Mouse (Mus musculus) CH12.LX (cell line): ENCODE results near the gene Pram1. TPM values are rescaled to one million over a fixed set of nuclear protein-coding genes. Genes with fewer than 3 reads are reported as not detected.
"Not testable (repeated sequence)": the region's sequence is repeated elsewhere in the genome, so short reads cannot be mapped to it uniquely, and the experiment has no call there.

Experiments
- DNase-seq: peaks from one replicate; pipeline ENCODE4 v3.0.0-alpha.2; 2013; ENCODE audit errors: extremely low read depth
- H3K27ac ChIP-seq: 2 replicates; pipeline ENCODE4 v1.5.1; 2012; ENCODE audit warnings: low read depth, mild to moderate bottlenecking, control low read depth, moderate library complexity; ENCODE audit not compliant: insufficient read depth
- H3K27me3 ChIP-seq: replicated peaks from 2 replicates; pipeline ENCODE3; 2012; ENCODE audit warnings: inconsistent platforms
- H3K36me3 ChIP-seq, 2 experiments: replicated peaks in 1 of 2; 2 replicates each; pipeline versions ENCODE3 to v1.6.1; 2012; ENCODE audit warnings: inconsistent platforms in 1 of 2, low read length in 1 of 2, mild to moderate bottlenecking in 1 of 2, mixed read lengths in 1 of 2, moderate library complexity in 1 of 2; ENCODE audit not compliant: control insufficient read depth in 1 of 2, insufficient read depth in 1 of 2
- H3K4me1 ChIP-seq, 2 experiments: 2 replicates each; pipeline ENCODE4 v1.6.1; 2012; ENCODE audit warnings: inconsistent platforms in 1 of 2, moderate library complexity in 1 of 2; ENCODE audit not compliant: insufficient read depth in 2 of 2, control insufficient read depth in 1 of 2
- H3K4me2 ChIP-seq: 2 replicates; pipeline ENCODE4 v1.6.1; 2012; ENCODE audit warnings: low read depth, mild to moderate bottlenecking, control low read depth; ENCODE audit not compliant: poor library complexity, insufficient read depth, severe bottlenecking
- H3K4me3 ChIP-seq, 3 experiments: fragments of 150-350 bp in 1 of 3; sonication (generic) in 1 of 3; replicated peaks in 1 of 3; 2 replicates each; pipeline versions ENCODE3 to v1.5.1; 2011 to 2012; ENCODE audit warnings: low read depth in 2 of 3, low read length in 2 of 3, mild to moderate bottlenecking in 2 of 3, moderate library complexity in 2 of 3, control low read depth in 1 of 3, improper control_type of control experiment in 1 of 3, inconsistent platforms in 1 of 3, mixed read lengths in 1 of 3; ENCODE audit not compliant: poor library complexity in 1 of 3
- H3K79me2 ChIP-seq: replicated peaks from 2 replicates; pipeline ENCODE4 v1.6.1; 2012; ENCODE audit warnings: mild to moderate bottlenecking, moderate library complexity; ENCODE audit not compliant: control insufficient read depth, poor library complexity, insufficient read depth, severe bottlenecking; ENCODE audit errors: extremely low read depth
- H3K9ac ChIP-seq: 2 replicates; pipeline ENCODE4 v1.6.1; 2012; ENCODE audit warnings: low read depth, mild to moderate bottlenecking, control low read depth, moderate library complexity; ENCODE audit not compliant: insufficient read depth
- H3K9me3 ChIP-seq: replicated peaks from 2 replicates; pipeline ENCODE3; 2012; ENCODE audit warnings: low read length, inconsistent platforms, mixed read lengths
- BHLHE40 ChIP-seq: IDR thresholded peaks from 2 replicates; pipeline ENCODE4 v1.6.1; 2011; ENCODE audit warnings: mild to moderate bottlenecking, low read depth, low read length, improper control_type of control experiment
- CHD1 ChIP-seq: IDR thresholded peaks from 2 replicates; pipeline ENCODE4 v1.6.1; 2012; ENCODE audit warnings: low read depth, low read length, improper control_type of control experiment, inconsistent platforms
- CTCF ChIP-seq, 2 experiments: IDR thresholded peaks in 1 of 2; conservative IDR thresholded peaks in 1 of 2; 2 replicates each; pipeline ENCODE4 v1.5.1; 2011 to 2012; ENCODE audit warnings: low read depth in 2 of 2, low read length in 2 of 2, improper control_type of control experiment in 1 of 2, inconsistent platforms in 1 of 2, mild to moderate bottlenecking in 1 of 2, moderate library complexity in 1 of 2
- ELF1 ChIP-seq: IDR thresholded peaks from 2 replicates; pipeline ENCODE4 v1.6.1; 2014; ENCODE audit warnings: low read depth, mild to moderate bottlenecking, inconsistent platforms, low read length, improper control_type of control experiment
- EP300 ChIP-seq: IDR thresholded peaks from 2 replicates; pipeline ENCODE4 v1.6.1; 2011; ENCODE audit warnings: low read length, improper control_type of control experiment
- ETS1 ChIP-seq: conservative IDR thresholded peaks from 2 replicates; pipeline ENCODE4 v1.6.1; 2012; ENCODE audit warnings: low read depth, mild to moderate bottlenecking, inconsistent platforms, low read length, improper control_type of control experiment, moderate library complexity
- GABPA ChIP-seq: IDR thresholded peaks from 2 replicates; pipeline ENCODE4 v1.6.1; 2012; ENCODE audit warnings: low read depth, low read length, improper control_type of control experiment, inconsistent platforms; ENCODE audit not compliant: insufficient replicate concordance
- HCFC1 ChIP-seq: IDR thresholded peaks from 2 replicates; pipeline ENCODE4 v1.6.1; 2012; ENCODE audit warnings: low read depth, mild to moderate bottlenecking, inconsistent platforms, low read length, improper control_type of control experiment
- JUND ChIP-seq: conservative IDR thresholded peaks from 2 replicates; pipeline ENCODE4 v1.6.1; 2011; ENCODE audit warnings: low read depth, low read length, improper control_type of control experiment
- NELFE ChIP-seq: IDR thresholded peaks from 2 replicates; pipeline ENCODE4 v1.6.1; 2011; ENCODE audit warnings: low read depth, low read length, improper control_type of control experiment
- NRF1 ChIP-seq: IDR thresholded peaks from 2 replicates; pipeline ENCODE4 v1.6.1; 2014; ENCODE audit warnings: low read depth, mild to moderate bottlenecking, inconsistent platforms, low read length, improper control_type of control experiment, moderate library complexity
- PAX5 ChIP-seq: IDR thresholded peaks from 2 replicates; pipeline ENCODE4 v1.6.1; 2012; ENCODE audit warnings: low read length, inconsistent platforms, mixed read lengths
- RCOR1 ChIP-seq: conservative IDR thresholded peaks from 2 replicates; pipeline ENCODE4 v1.6.1; 2012; ENCODE audit warnings: low read depth, mild to moderate bottlenecking, inconsistent platforms, low read length, improper control_type of control experiment
- SIN3A ChIP-seq: IDR thresholded peaks from 2 replicates; pipeline ENCODE4 v1.6.1; 2012; ENCODE audit warnings: low read length, improper control_type of control experiment, inconsistent platforms
- TCF12 ChIP-seq: IDR thresholded peaks from 2 replicates; pipeline ENCODE4 v1.6.1; 2014; ENCODE audit warnings: low read depth, mild to moderate bottlenecking, inconsistent platforms, low read length, improper control_type of control experiment
- UBTF ChIP-seq: IDR thresholded peaks from 2 replicates; pipeline ENCODE4 v1.6.1; 2012; ENCODE audit warnings: low read depth, mild to moderate bottlenecking, inconsistent platforms, low read length, improper control_type of control experiment, moderate library complexity
- USF1 ChIP-seq: IDR thresholded peaks from 2 replicates; pipeline ENCODE4 v1.6.1; 2014; ENCODE audit warnings: low read depth, mild to moderate bottlenecking, inconsistent platforms, low read length, improper control_type of control experiment
- USF2 ChIP-seq: conservative IDR thresholded peaks from 2 replicates; pipeline ENCODE4 v1.6.1; 2011; ENCODE audit warnings: low read depth, low read length, improper control_type of control experiment
- ZC3H11A ChIP-seq: IDR thresholded peaks from 2 replicates; pipeline ENCODE4 v1.6.1; 2012; ENCODE audit warnings: low read depth, mild to moderate bottlenecking, inconsistent platforms, low read length, improper control_type of control experiment
- ZNF384 ChIP-seq: IDR thresholded peaks from 2 replicates; pipeline ENCODE4 v1.6.1; 2012; ENCODE audit warnings: low read depth, low read length, improper control_type of control experiment, inconsistent platforms
- dilution Hi-C: fragments of 300-500 bp; cut with MboI; formaldehyde crosslinking; loops from 2 replicates; pipeline ENCODE4 v1.14.3; 2020; ENCODE audit warnings: low sequenced_read_pairs; ENCODE audit not compliant: extremely low pct_unique_long_range_greater_than_20kb, extremely low pct_ligation_motif_present
- in situ Hi-C: fragments of 300-500 bp; cut with MboI; formaldehyde crosslinking; loops from 3 replicates; pipeline ENCODE4 v1.14.3; 2019; ENCODE audit warnings: low sequenced_read_pairs, low pct_ligation_motif_present, low pct_unique_long_range_greater_than_20kb, mixed read lengths
- polyA plus RNA-seq: library from polyadenylated mRNA; unstranded; fragments of >175 nt; gene quantifications from 2 replicates; pipeline ENCODE4 v1.2.1, GENCODE M21; 2012; ENCODE audit warnings: low read depth; ENCODE audit not compliant: insufficient read length
- total RNA-seq, 2 experiments: library from RNA; depleted of rRNA; stranded (reverse); fragments of 300-350 nt in 1 of 2; fragments of >200 nt in 1 of 2; gene quantifications; 2 replicates each; pipeline ENCODE4 v1.2.3; 2012 to 2014

Pram1 gene
- total and polyA plus RNA-seq, 3 experiments: 0.21 to 1.1 (median 0.38) TPM

GRCm38 (mm10) chr17:33607273-33607672 is 30.6 kb upstream of the Pram1 start:
- Histone ChIP-seq H3K79me2 (no peaks in the 10 kb centered on the region), H3K36me3 (peaks cover 0 to 33% of the 10 kb centered on the region in 2 experiments), H3K27me3 (no peaks in the 10 kb centered on the region), H3K9me3 (no peaks in the 10 kb centered on the region), H3K4me1 (no peaks in the 10 kb centered on the region; a peak in 1 of 4 replicates), H3K27ac (no peak overlapping the region), H3K9ac (no peak overlapping the region), H3K4me2 (no peak overlapping the region), H3K4me3 (no peak overlapping the region)
- TF ChIP-seq UBTF: no peak
- TF ChIP-seq ZNF384: no peak
- no peak for TF ChIP-seq NRF1
- TF ChIP-seq JUND: no peak
- TF ChIP-seq SIN3A: no peak
- TF ChIP-seq TCF12: no peak
- no peak for TF ChIP-seq ELF1
- no peak for TF ChIP-seq CTCF (conservative IDR thresholded peaks at IDR 0.05 in 1 of 2, IDR thresholded peaks at IDR 0.05 in 1 of 2; ENCODE audit: low read depth in 2 of 2, low read length in 2 of 2)
- TF ChIP-seq PAX5: no peak
- no peak for TF ChIP-seq GABPA
- TF ChIP-seq RCOR1: no peak
- no peak for TF ChIP-seq ZC3H11A
- TF ChIP-seq HCFC1: no peak
- TF ChIP-seq NELFE: no peak
- TF ChIP-seq CHD1: no peak
- no peak for TF ChIP-seq USF1
- no peak for TF ChIP-seq BHLHE40
- TF ChIP-seq ETS1: no peak
- in situ Hi-C loops: no loop called here
- DNase-seq: no peak
- dilution Hi-C loops: no loop called here

- DNase-seq: no peak
- Histone ChIP-seq H3K9ac (no peak overlapping the region), H3K4me1 (no peaks in the 10 kb centered on the region; a peak in 1 of 4 replicates), H3K4me2 (no peak overlapping the region), H3K36me3 (peaks cover 0 to 17% of the 10 kb centered on the region in 2 experiments), H3K4me3 (no peak overlapping the region), H3K9me3 (no peaks in the 10 kb centered on the region), H3K27ac (no peak overlapping the region), H3K79me2 (no peaks in the 10 kb centered on the region), H3K27me3 (no peaks in the 10 kb centered on the region)
- no peak for TF ChIP-seq USF2
- no peak for TF ChIP-seq TCF12
- no peak for TF ChIP-seq NRF1
- TF ChIP-seq EP300: no peak
- dilution Hi-C loops: no loop called here
- in situ Hi-C loops: no loop called here
Observed at GRCm38 (mm10) chr17:33610548-33610947, 27.3 kb upstream of the Pram1 start.

GRCm38 (mm10) chr17:33613726-33614125 is 24.1 kb upstream of the Pram1 start:
- H3K9me3 ChIP-seq, H3K9ac ChIP-seq, H3K4me3 ChIP-seq, H3K36me3 ChIP-seq, dilution Hi-C loops, in situ Hi-C loops, H3K79me2 ChIP-seq, H3K4me1 ChIP-seq, H3K4me2 ChIP-seq, DNase-seq, H3K27me3 ChIP-seq, H3K27ac ChIP-seq: not testable (repeated sequence)
